Mouse (Mus musculus) olfactory bulb, adult 2 months (tissue): ENCODE results near the gene Gm44790.

Experiments used
- CTCF ChIP-seq: fragments of 200-500 bp; IDR thresholded peaks from 2 replicates; pipeline ENCODE4 v1.5.1; 2012; ENCODE audit warnings: low read depth, mild to moderate bottlenecking, low read length, moderate library complexity; ENCODE audit not compliant: insufficient read depth
- POLR2A ChIP-seq: fragments of 200-500 bp; IDR thresholded peaks from 2 replicates; pipeline ENCODE4 v1.6.1; 2012; ENCODE audit warnings: mild to moderate bottlenecking, low read depth, low read length, moderate library complexity; ENCODE audit not compliant: insufficient read depth

- TF ChIP-seq CTCF = no peak
- no peak for TF ChIP-seq POLR2A
These were observed 31.4 kb upstream of the Gm44790 start for GRCm38 (mm10) chr6:86395021-86395420.
